Mouse (Mus musculus) lung, embryonic 14.5 days (tissue): ENCODE data around the gene Mex3a. TPM values are rescaled to one million over a fixed set of nuclear protein-coding genes. Genes with fewer than 3 reads are reported as not detected.

ENCODE experiments used
- ATAC-seq: fragments of 200-750 bp; cut with Nextera tagmentation; 2 replicates; pipeline ENCODE4 v1.8.0; 2017; ENCODE audit warnings: mild to moderate bottlenecking, moderate TSS enrichment, moderate library complexity; ENCODE audit not compliant: insufficient read depth
- DNase-seq: peaks from one replicate; pipeline ENCODE4 v3.0.0-alpha.2; 2015
- H3K27ac ChIP-seq: fragments of 300-500 bp; sonication (generic); 2 replicates; pipeline ENCODE4 v1.5.1; 2014; ENCODE audit warnings: low read depth, mild to moderate bottlenecking, moderate library complexity
- H3K27me3 ChIP-seq: fragments of 300-500 bp; sonication (generic); 2 replicates; pipeline ENCODE4 v1.6.1; 2014; ENCODE audit warnings: low read length, control low read depth; ENCODE audit not compliant: insufficient read depth
- H3K36me3 ChIP-seq: fragments of 300-500 bp; sonication (generic); 2 replicates; pipeline ENCODE4 v1.6.1; 2014; ENCODE audit warnings: control low read depth; ENCODE audit not compliant: insufficient read depth
- H3K4me1 ChIP-seq: fragments of 300-500 bp; sonication (generic); 2 replicates; pipeline ENCODE4 v1.6.1; 2014; ENCODE audit warnings: antibody characterized with exemption, control low read depth; ENCODE audit not compliant: insufficient read depth
- H3K4me2 ChIP-seq: fragments of 300-500 bp; sonication (generic); 2 replicates; pipeline ENCODE4 v1.6.1; 2014; ENCODE audit warnings: mild to moderate bottlenecking
- H3K4me3 ChIP-seq: fragments of 300-500 bp; sonication (generic); 2 replicates; pipeline ENCODE4 v1.5.1; 2014; ENCODE audit warnings: low read depth, low read length
- H3K9ac ChIP-seq: fragments of 300-500 bp; sonication (generic); 2 replicates; pipeline ENCODE4 v1.6.1; 2014
- H3K9me3 ChIP-seq: fragments of 300-500 bp; sonication (generic); 2 replicates; pipeline ENCODE4 v1.6.1; 2016; ENCODE audit warnings: low read depth, low read length, control low read depth
- CTCF ChIP-seq: IDR thresholded peaks from 2 replicates; pipeline ENCODE4 v1.5.1; 2016; ENCODE audit warnings: antibody characterized with exemption, low read depth
- WGBS: fragments of 180-500 bp; shearing (Covaris S2); extraction: QIAGEN DNeasy Blood & Tissue Kit; methylation state at CpG from one replicate; pipeline ENCODE4 v1.1.7; 2014; 5-methylcytosine and 5-hydroxymethylcytosine counted together
- polyA plus RNA-seq: library from polyadenylated mRNA; unstranded; fragments of >200 nt; fragmentation: Nextera tagmentation; extraction: Ambion mirVana; gene quantifications from 2 replicates; pipeline ENCODE4 v1.2.1, GENCODE M21; 2014

Mex3a gene
- polyA plus RNA-seq, 1 experiment from 2014 or later = 25.0 TPM

DNA sequence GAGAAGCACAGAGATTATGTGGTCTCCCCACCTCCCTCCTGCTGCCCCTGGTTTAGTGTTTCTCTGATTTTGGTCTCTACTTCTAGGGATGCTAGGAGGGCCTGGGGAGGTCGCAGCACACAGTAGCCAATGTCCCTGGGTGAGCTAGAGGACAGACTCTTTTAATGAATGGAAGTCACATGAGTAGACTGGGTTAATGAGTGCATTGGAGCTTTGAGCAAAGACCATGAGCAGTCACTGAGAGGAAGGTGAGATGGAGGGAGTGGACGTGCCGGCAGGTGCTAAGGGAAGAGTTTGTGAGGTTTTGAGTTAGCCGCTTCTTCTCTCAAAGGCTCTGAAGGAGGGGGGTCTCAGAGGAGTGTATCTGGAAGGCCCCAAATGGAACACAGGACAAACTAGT, 3.3 kb downstream of the Mex3a start:
- DNase-seq = no peak
- Histone ChIP-seq H3K9me3 (no peaks in the 10 kb centered on the region), H3K36me3 (peaks cover 51% of the 10 kb centered on the region), H3K4me3 (peak overlapping the region; percentile 90), H3K9ac (peak overlapping the region; percentile 99), H3K27me3 (no peaks in the 10 kb centered on the region), H3K27ac (peak overlapping the region; percentile 69; the same call in 1 of the 2 replicates), H3K4me1 (peaks cover 26% of the 10 kb centered on the region), H3K4me2 (peak overlapping the region; percentile 86)
- WGBS = 43% methylated on average over 4 of the region's 4 CpGs
- no peak for ATAC-seq
- no peak for TF ChIP-seq CTCF

DNA sequence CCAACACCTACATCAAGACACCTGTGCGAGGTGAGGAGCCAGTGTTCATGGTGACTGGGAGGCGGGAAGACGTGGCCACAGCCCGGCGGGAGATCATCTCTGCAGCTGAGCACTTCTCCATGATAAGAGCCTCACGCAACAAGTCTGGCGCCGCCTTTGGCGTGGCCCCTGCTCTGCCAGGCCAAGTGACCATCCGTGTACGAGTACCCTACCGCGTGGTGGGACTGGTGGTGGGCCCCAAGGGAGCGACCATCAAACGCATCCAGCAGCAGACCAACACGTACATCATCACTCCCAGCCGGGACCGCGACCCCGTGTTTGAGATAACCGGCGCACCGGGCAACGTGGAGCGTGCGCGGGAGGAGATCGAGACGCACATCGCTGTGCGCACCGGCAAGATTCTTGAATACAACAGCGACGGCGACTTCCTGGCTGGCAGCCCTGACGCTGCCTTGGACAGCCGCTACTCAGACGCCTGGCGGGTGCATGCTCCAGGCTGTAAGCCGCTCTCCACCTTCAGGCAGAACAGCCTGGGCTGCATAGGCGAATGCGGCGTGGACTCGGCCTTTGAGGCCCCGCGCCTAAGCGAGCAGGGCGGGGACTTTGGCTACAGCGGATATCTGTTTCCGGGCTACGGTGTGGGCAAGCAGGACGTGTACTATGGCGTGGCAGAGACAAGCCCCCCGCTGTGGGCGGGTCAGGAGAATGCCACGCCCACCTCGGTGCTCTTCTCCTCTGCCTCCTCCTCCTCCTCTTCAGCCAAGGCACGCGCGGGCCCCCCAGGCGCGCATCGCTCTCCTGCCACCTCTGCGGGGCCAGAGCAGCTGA, 4.1 kb downstream of the Mex3a start:
- ATAC-seq = peak; percentile 47
- peak overlapping the region; percentile 90 for H3K4me3 ChIP-seq

DNA sequence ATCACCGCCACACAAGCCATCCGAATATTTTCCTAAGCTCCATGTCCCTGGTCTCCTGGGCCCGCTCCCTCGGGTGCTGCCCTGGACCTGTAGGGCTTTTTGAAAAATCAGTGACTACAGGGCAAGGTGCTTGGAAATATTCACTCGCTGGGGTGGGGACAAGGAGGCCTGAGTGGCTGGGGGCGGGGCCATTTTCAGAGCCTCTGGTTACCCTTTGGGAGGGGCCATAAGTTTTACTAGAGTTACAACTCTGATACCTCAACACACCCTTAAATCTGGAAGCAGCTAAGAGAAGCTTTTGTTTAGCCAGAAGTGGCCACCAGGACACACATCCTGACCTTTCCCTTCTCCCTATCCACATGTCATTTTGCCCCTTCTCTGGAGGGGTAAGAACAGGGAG, 5.0 kb downstream of the Mex3a start:
- Histone ChIP-seq H3K36me3 (peaks cover 60% of the 10 kb centered on the region), H3K4me1 (peaks cover 26% of the 10 kb centered on the region), H3K9me3 (no peaks in the 10 kb centered on the region), H3K4me2 (peak overlapping the region; percentile 86), H3K27ac (peak overlapping the region; percentile 69; the same call in 1 of the 2 replicates), H3K4me3 (peak overlapping the region; percentile 90), H3K9ac (peak overlapping the region; percentile 99; the same call in 1 of the 2 replicates), H3K27me3 (no peaks in the 10 kb centered on the region)
- ATAC-seq (no peak), DNase-seq (no peak)
- 60% methylated on average over 6 of the region's 6 CpGs for WGBS
- TF ChIP-seq CTCF = no peak

More for the DNA sequence above, 4.1 kb downstream of the Mex3a start:
- Histone ChIP-seq H3K27ac (peak overlapping the region; percentile 69), H3K4me2 (peak overlapping the region; percentile 86), H3K9me3 (no peaks in the 10 kb centered on the region), H3K36me3 (peaks cover 57% of the 10 kb centered on the region), H3K27me3 (no peaks in the 10 kb centered on the region), H3K4me1 (peaks cover 26% of the 10 kb centered on the region), H3K9ac (peak overlapping the region; percentile 99)
- peak; percentile 91 for DNase-seq
- WGBS = 3% methylated on average over 63 of the region's 64 CpGs
- TF ChIP-seq CTCF = no peak; the same call in 1 of the 2 replicates

DNA sequence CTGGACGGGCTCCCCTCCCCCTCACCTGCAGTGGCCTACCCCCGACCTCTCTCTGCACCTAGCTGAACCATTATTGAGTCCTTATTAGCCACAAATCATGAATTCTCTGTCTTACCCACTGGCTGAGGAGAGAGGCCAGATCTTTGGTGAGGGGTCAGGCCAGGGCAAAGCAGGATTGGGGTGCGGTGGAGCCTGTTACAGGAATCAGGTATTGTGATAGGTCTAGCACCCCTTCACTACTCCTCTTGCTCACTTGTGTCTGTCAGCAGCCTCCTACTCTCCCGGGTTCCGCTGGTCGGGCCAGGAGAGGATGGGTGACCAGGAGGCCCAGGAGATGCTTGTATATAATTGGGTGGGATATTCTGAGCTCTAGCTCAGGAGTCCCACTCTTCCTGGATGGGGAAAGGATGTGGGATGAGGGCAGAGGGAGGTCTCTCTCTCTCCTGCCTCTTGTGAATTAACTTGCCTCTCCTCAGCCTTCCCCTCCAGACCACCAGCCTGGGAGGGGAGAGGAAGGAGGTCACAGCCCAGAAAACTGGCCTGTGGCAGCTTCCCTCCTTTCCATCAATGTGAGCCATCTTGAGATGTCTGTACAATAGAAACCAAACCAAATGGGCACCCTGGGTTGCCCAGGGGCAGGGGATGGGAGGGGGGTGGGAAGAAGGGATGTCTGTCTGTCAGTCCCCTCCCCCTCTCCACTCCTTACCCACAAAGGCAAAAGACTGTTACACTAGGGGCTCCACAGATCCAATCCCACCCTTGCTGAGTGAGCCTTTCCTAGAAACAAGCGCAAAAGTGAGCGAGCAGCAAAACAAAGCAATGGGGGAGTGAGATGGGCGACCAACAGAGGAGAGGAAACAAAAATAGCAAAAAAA, 6.3 kb downstream of the Mex3a start:
- Histone ChIP-seq H3K36me3 (peaks cover 63% of the 10 kb centered on the region), H3K4me2 (no peak overlapping the region), H3K27me3 (no peaks in the 10 kb centered on the region), H3K4me1 (peaks cover 26% of the 10 kb centered on the region), H3K9me3 (no peaks in the 10 kb centered on the region), H3K9ac (no peak overlapping the region), H3K4me3 (no peak overlapping the region), H3K27ac (no peak overlapping the region)
- DNase-seq = no peak
- 56% methylated on average over 9 of the region's 9 CpGs for WGBS
- TF ChIP-seq CTCF = no peak
- ATAC-seq = no peak

DNA sequence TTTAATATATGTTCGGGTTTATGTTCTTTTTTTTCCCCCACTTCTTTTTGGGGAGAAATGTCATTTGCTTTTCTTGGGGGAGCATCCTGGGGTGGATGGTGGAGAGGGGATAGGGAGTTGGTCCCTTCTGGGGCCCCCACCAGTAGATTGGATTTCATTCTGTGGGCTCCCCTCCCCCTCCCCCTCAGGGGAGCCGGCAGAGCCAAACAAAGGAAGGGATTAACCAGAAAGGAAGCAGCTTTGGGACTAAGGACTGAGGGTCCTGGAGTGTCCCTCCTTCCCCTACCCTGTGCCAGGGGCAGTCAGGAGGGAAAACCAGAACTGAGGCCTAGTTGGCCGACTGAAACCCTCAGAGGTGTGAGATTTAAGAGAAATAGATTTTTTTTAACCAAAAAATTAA, 7.2 kb downstream of the Mex3a start:
- Histone ChIP-seq H3K4me1 (peaks cover 26% of the 10 kb centered on the region), H3K4me2 (no peak overlapping the region), H3K4me3 (no peak overlapping the region), H3K36me3 (peaks cover 65% of the 10 kb centered on the region), H3K9me3 (no peaks in the 10 kb centered on the region), H3K9ac (no peak overlapping the region), H3K27ac (no peak overlapping the region), H3K27me3 (no peaks in the 10 kb centered on the region)
- DNase-seq = no peak
- WGBS = 19% methylated on average over 3 of the region's 3 CpGs
- no peak for TF ChIP-seq CTCF
- no peak for ATAC-seq

DNA sequence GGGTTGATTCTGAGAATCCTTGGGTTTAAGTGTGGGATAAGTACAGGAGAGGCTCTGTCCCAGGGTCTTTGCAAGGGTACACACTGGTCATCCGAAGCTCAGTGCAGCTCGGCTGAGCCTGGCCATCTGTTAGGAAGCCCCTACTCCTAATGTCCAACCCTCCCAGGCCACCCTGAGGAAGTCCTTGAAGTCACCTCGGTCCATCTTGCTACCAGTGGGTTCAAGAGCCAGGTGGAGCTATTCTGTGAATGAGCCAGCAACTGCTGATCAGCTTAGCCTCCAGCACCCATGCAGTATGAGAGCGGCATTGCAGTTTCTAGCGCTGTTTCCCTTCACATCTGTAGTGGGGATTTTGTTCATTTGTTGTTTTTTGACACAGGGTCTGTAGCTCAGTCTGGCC, 7.9 kb downstream of the Mex3a start:
- no peaks in the 10 kb centered on the region for H3K27me3 ChIP-seq
- no peak overlapping the region for H3K4me3 ChIP-seq
- no peaks in the 10 kb centered on the region for H3K9me3 ChIP-seq
- peaks cover 22% of the 10 kb centered on the region for H3K4me1 ChIP-seq
- H3K27ac ChIP-seq = no peak overlapping the region
- no peak for TF ChIP-seq CTCF
- no peak overlapping the region for H3K4me2 ChIP-seq
- WGBS = 57% methylated on average over 5 of the region's 5 CpGs
- peaks cover 65% of the 10 kb centered on the region for H3K36me3 ChIP-seq
- no peak overlapping the region for H3K9ac ChIP-seq
- DNase-seq (no peak), ATAC-seq (no peak)
